Mouse (Mus musculus) heart, postnatal 0 days (tissue): Measurements from ENCODE around the gene Grin2a.

ENCODE experiments used
- CTCF ChIP-seq: IDR thresholded peaks from 2 replicates; pipeline ENCODE4 v1.5.1; 2016; ENCODE audit warnings: antibody characterized with exemption, control low read depth, low read depth
- EP300 ChIP-seq: IDR thresholded peaks from 2 replicates; pipeline ENCODE4 v1.6.1; 2016; ENCODE audit warnings: antibody characterized with exemption, low read depth

GRCm38 (mm10) chr16:9949250-9949649 lies 46.1 kb downstream of the Grin2a start:
- TF ChIP-seq EP300 (no peak), CTCF (no peak)
